Mouse (Mus musculus): ENCODE results near the gene Nfam1.

DNA sequence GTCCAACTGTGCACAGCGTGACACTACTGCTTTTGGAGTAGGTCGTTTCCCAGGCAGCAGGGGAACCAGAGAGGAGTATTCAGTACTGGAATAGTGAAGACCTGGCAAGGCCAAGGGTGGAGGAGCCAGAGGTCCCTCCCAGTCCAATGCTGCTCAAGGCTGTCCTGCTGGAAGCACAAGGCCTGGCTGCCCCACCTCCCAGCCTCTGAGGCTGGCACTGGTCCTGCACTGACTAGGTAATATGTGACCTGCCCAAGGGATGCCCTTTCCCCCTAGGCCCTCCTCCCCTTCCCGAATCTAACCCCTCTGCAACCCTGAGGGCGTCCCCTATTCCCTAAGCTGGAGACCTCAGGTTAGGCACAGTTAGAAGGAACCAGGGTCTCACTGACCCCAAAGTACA, 70.6 kb downstream of the Nfam1 start:
- TF ChIP-seq CTCF (IDR thresholded peaks at IDR 0.05; ENCODE audit: insufficient read depth, low read length) (no peak), POLR2A (IDR thresholded peaks at IDR 0.05; ENCODE audit: borderline replicate concordance, extremely low read depth, low read depth, low read length) (no peak)
